Mouse (Mus musculus) R1 (cell line): ENCODE results near the gene 5730596B20Rik.

Source experiments
- DNase-seq: peaks from one replicate; pipeline ENCODE4 v3.0.0-alpha.2; 2018; ENCODE audit warnings: low read depth, low spot score

Gene 5730596B20Rik

GRCm38 (mm10) chr6:52177061-52177735 lies at the start of gene 5730596B20Rik:
5730596B20Rik (plus strand) TSS chr6:52177498.
- DNase-seq, result no peak

GRCm38 (mm10) chr6:52137841-52138535 lies 39.3 kb upstream of the 5730596B20Rik start:
- peak; percentile 72 for DNase-seq

GRCm38 (mm10) chr6:52138576-52138975 lies 38.7 kb upstream of the 5730596B20Rik start:
- DNase-seq, result peak; percentile 68

- DNase-seq, result no peak
Observed at GRCm38 (mm10) chr6:52139115-52139514, 38.2 kb upstream of the 5730596B20Rik start.

GRCm38 (mm10) chr6:52150401-52150966 lies 26.8 kb upstream of the 5730596B20Rik start:
- DNase-seq, result no peak

- no peak for DNase-seq
Observed at GRCm38 (mm10) chr6:52151571-52151970, 25.7 kb upstream of the 5730596B20Rik start.

- no peak for DNase-seq
Observed at GRCm38 (mm10) chr6:52152226-52153193, 24.8 kb upstream of the 5730596B20Rik start.

- peak; percentile 63 for DNase-seq
Observed at GRCm38 (mm10) chr6:52153270-52153669, 24.0 kb upstream of the 5730596B20Rik start.

GRCm38 (mm10) chr6:52154044-52154443 lies 23.3 kb upstream of the 5730596B20Rik start:
- DNase-seq, result no peak

GRCm38 (mm10) chr6:52155471-52155870 lies 21.8 kb upstream of the 5730596B20Rik start:
- no peak for DNase-seq

- DNase-seq, result no peak
Observed at GRCm38 (mm10) chr6:52156551-52157200, 20.6 kb upstream of the 5730596B20Rik start.

- DNase-seq, result no peak
Observed at GRCm38 (mm10) chr6:52157466-52158275, 19.6 kb upstream of the 5730596B20Rik start.

- peak; percentile 94 for DNase-seq
Observed at GRCm38 (mm10) chr6:52158276-52159051, 18.8 kb upstream of the 5730596B20Rik start, which contains the start of gene Hoxa1. Hoxa1 (minus strand) TSS chr6:52158317.

- DNase-seq, result no peak
Observed at GRCm38 (mm10) chr6:52159164-52159761, 18.0 kb upstream of the 5730596B20Rik start.

GRCm38 (mm10) chr6:52159979-52160378 lies 17.3 kb upstream of the 5730596B20Rik start:
- no peak for DNase-seq

GRCm38 (mm10) chr6:52160511-52161335 lies 16.6 kb upstream of the 5730596B20Rik start:
- no peak for DNase-seq

GRCm38 (mm10) chr6:52161336-52162092 lies 15.8 kb upstream of the 5730596B20Rik start:
- no peak for DNase-seq
